Mouse (Mus musculus) neural tube, embryonic 14.5 days (tissue): ENCODE results near the gene Pkp1. TPM values are rescaled to one million over a fixed set of nuclear protein-coding genes. Genes with fewer than 3 reads are reported as not detected.
A peak's percentile ranks its signal among the peaks of the same experiment; 100 is the strongest.

Experiments used
- ATAC-seq: fragments of 200-750 bp; cut with Nextera tagmentation; 2 replicates; pipeline ENCODE4 v1.8.0; 2017; ENCODE audit warnings: low read depth, mild to moderate bottlenecking, moderate TSS enrichment, moderate library complexity
- H3K27ac ChIP-seq: fragments of 300-500 bp; sonication (generic); 2 replicates; pipeline ENCODE4 v1.5.1; 2014; ENCODE audit warnings: low read depth, mild to moderate bottlenecking, control low read depth, low read length, moderate library complexity, mixed read lengths
- H3K27me3 ChIP-seq: fragments of 300-500 bp; sonication (generic); 2 replicates; pipeline ENCODE4 v1.6.1; 2014; ENCODE audit warnings: low read length; ENCODE audit not compliant: control insufficient read depth, insufficient read depth
- H3K36me3 ChIP-seq: fragments of 300-500 bp; sonication (generic); 2 replicates; pipeline ENCODE4 v1.6.1; 2014; ENCODE audit warnings: low read length, mixed read lengths; ENCODE audit not compliant: control insufficient read depth, insufficient read depth
- H3K4me1 ChIP-seq: fragments of 300-500 bp; sonication (generic); 2 replicates; pipeline ENCODE4 v1.6.1; 2014; ENCODE audit warnings: low read length; ENCODE audit not compliant: control insufficient read depth, insufficient read depth
- H3K4me2 ChIP-seq: fragments of 300-500 bp; sonication (generic); 2 replicates; pipeline ENCODE4 v1.6.1; 2014; ENCODE audit warnings: mild to moderate bottlenecking, low read depth, low read length, control low read depth
- H3K4me3 ChIP-seq: fragments of 300-500 bp; sonication (generic); 2 replicates; pipeline ENCODE4 v1.5.1; 2014; ENCODE audit warnings: low read depth, low read length, control low read depth, mixed read lengths
- H3K9ac ChIP-seq: fragments of 300-500 bp; sonication (generic); replicated peaks from 2 replicates; pipeline ENCODE4 v1.6.1; 2014; ENCODE audit warnings: low read depth, mild to moderate bottlenecking, control low read depth, low read length, mixed read lengths
- H3K9me3 ChIP-seq: fragments of 300-500 bp; sonication (generic); 2 replicates; pipeline ENCODE4 v1.6.1; 2016; ENCODE audit warnings: low read length; ENCODE audit not compliant: control insufficient read depth
- WGBS: fragments of 180-500 bp; shearing (Covaris S2); extraction: QIAGEN DNeasy Blood & Tissue Kit; methylation state at CpG from one replicate; pipeline ENCODE4 v1.1.7; 2014; 5-methylcytosine and 5-hydroxymethylcytosine counted together
- polyA plus RNA-seq: library from polyadenylated mRNA; unstranded; fragments of >200 nt; fragmentation: Nextera tagmentation; extraction: Ambion mirVana; gene quantifications from 2 replicates; pipeline ENCODE4 v1.2.1, GENCODE M21; 2014

Gene Pkp1
- polyA plus RNA-seq, 1 experiment from 2014 or later = not detected

DNA sequence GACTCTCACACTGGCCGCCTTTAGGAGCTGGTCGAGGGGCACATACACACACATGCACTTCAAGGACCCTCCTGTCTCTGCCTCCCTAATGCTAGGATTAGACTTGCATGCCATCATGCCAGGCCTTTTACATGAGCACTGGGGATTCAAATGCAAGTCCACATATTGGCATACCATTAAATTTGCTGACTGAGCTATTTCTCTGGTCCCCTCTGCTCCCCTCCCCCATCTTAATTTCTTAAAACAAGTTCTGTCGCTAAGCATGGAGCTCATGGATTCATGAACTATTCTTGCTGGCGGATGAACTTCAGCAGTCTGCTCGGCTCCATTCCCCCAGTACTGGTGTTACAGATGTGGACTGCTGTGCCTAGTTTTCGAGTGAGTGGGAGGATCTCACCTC lies 26.2 kb downstream of the Pkp1 start:
- no peaks in the 10 kb centered on the region for H3K9me3 ChIP-seq
- 79% methylated on average over 6 of the region's 6 CpGs for WGBS
- no peak for ATAC-seq
- no peak overlapping the region for H3K4me3 ChIP-seq
- H3K4me2 ChIP-seq = no peak overlapping the region
- H3K27ac ChIP-seq = no peak overlapping the region
- no peaks in the 10 kb centered on the region for H3K36me3 ChIP-seq
- no peaks in the 10 kb centered on the region for H3K27me3 ChIP-seq
- H3K4me1 ChIP-seq = no peaks in the 10 kb centered on the region
- no peak overlapping the region for H3K9ac ChIP-seq

DNA sequence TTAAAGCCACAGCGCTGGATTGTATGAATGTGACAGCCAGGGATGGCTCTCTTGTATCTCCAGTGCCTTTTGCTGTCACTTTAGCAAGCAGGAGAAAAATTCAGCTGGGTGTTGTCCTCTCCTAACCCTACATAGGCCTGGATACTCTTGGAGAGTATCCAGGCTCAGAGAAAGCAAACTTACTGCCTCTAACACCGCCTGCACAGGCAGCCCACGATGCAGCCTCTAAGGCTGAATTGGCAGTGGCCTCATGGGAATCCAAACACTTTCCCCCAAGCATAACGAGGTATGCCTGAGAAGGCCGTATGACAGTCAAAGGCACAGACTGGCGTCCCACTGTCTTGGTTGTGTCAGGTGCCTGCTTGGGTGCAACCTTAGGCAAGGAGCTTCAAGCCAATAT lies 26.8 kb downstream of the Pkp1 start:
- no peaks in the 10 kb centered on the region for H3K4me1 ChIP-seq
- 63% methylated on average over 6 of the region's 6 CpGs for WGBS
- H3K36me3 ChIP-seq = no peaks in the 10 kb centered on the region
- H3K4me3 ChIP-seq = no peak overlapping the region
- H3K27ac ChIP-seq = no peak overlapping the region
- H3K9ac ChIP-seq = no peak overlapping the region
- H3K27me3 ChIP-seq = no peaks in the 10 kb centered on the region
- no peak for ATAC-seq
- no peaks in the 10 kb centered on the region for H3K9me3 ChIP-seq
- no peak overlapping the region for H3K4me2 ChIP-seq

DNA sequence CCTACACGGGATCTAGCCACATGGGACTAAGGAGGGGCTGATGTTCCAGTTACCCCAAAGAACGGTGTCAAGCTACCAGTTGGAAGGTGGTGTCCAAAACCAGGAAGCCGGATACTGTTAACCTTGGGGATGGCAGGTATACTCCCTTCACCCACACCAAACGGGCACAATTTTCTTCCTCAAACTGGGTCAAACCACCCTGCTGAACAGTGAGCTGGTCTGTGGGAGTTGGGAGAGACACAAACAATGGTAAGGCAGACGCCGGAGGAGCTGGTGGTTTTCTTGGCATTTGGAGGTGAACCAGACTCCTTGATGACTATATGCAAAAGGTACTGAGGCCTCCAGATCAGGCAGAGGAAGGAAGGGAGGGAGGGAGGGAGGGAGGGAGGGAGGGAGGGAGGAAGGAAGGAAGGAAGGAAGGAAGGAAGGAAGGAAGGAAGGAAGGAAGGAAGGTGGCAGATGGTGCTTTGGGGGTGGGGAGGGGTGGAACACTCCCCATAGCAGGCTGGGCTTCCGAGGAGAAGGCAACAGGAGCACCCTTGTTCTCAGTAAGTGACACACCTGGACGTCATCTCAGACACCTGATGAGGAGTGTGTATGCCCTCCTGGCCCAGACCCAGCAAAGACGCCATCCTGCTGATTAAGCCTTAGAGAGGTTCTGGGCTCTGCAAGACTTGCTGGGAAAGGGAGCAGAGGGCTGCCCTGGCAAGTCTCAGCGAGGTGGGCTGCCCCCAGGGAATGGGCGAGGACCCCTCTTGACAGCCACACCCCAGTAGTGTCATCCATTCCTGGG lies 27.4 kb downstream of the Pkp1 start:
- Histone ChIP-seq H3K9ac (no peak overlapping the region), H3K4me2 (no peak overlapping the region), H3K4me3 (no peak overlapping the region), H3K36me3 (no peaks in the 10 kb centered on the region), H3K4me1 (no peaks in the 10 kb centered on the region), H3K27me3 (no peaks in the 10 kb centered on the region), H3K27ac (no peak overlapping the region), H3K9me3 (no peaks in the 10 kb centered on the region)
- ATAC-seq = no peak
- WGBS = 84% methylated on average over 11 of the region's 11 CpGs

DNA sequence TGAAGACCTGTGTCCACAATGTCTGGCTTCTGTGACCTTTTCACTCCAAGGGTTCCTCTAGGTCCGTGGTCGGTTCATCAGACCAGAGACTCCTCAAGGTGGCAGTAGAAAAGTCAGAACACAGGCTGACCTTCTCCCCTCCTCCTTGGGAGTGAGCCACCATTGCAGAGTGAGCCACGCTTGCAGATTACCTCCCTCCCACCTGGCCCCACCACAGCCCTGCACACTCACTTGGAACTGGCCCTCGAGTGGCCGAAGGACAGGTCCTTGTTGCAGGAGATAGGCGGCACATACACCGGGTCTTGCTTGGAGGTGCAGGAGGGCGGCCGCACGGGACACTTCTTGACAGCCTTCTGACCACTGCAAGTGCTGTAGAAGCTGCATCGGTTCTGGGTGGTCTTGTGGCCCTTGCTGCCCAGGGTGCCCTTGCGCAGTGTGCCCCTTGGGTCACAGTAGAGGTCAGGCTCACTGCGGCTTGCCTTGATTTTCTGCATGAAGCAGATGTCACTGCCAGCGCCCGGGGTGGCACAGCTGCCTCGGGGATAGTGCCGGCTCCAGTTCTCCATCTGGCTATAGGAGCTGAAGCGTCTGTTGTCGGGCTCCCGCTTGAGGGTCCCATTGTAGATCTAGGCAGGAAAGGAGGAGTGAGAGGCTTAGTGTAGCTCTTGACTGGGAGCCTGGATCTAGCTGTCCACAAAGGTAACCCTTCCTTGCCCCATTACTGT lies 29.4 kb downstream of the Pkp1 start:
- H3K4me2 ChIP-seq = no peak overlapping the region

DNA sequence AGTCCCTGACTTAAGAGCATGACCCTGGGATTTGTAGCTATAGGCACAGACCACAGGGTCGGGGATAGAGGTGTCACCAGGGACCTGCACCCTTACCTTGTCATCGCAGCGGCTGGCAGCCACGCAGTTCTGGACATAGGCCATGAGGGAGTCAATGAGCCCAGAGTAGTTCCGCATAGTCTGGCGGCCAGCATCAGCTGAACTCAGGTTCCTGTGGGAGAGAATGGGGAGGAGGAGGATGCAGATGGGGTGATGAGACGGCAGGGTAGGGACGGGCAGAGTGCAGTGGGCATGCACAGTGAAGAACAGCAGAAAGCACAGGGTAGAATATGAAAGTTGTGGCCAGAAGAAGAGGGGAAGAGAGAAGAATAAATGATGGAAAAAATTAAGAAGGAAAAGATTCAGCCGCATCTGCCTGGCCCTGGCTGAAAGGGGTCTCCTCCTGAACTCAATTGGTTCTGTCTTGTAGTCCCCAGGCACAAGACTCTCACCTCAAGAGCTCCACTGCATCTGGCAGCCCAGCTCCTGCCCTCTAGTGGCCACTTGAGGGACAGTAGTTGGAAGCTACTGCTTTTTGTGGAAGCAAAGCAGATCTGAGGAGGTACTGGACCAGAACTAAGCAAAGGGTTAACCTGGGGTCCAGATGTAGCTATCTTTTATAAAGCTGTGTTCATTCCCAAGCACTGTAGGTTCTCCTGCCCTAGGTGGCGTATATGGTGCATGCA lies 36.5 kb downstream of the Pkp1 start:
- 76% methylated on average over 10 of the region's 10 CpGs for WGBS
- ATAC-seq = 0 out of 2 replicates have a peak, but pooled peaks have one; percentile 49
- no peak overlapping the region for H3K4me3 ChIP-seq
- no peak overlapping the region for H3K9ac ChIP-seq
- no peaks in the 10 kb centered on the region for H3K36me3 ChIP-seq
- H3K4me2 ChIP-seq = no peak overlapping the region
- H3K27ac ChIP-seq = no peak overlapping the region
- H3K27me3 ChIP-seq = no peaks in the 10 kb centered on the region
- H3K9me3 ChIP-seq = no peaks in the 10 kb centered on the region
- no peaks in the 10 kb centered on the region for H3K4me1 ChIP-seq

More for the DNA sequence above, 29.4 kb downstream of the Pkp1 start:
- Histone ChIP-seq H3K4me1 (no peaks in the 10 kb centered on the region), H3K36me3 (no peaks in the 10 kb centered on the region), H3K4me3 (no peak overlapping the region), H3K27ac (no peak overlapping the region), H3K9me3 (no peaks in the 10 kb centered on the region), H3K9ac (no peak overlapping the region), H3K27me3 (no peaks in the 10 kb centered on the region)
- ATAC-seq = no peak
- WGBS = 75% methylated on average over 20 of the region's 20 CpGs

DNA sequence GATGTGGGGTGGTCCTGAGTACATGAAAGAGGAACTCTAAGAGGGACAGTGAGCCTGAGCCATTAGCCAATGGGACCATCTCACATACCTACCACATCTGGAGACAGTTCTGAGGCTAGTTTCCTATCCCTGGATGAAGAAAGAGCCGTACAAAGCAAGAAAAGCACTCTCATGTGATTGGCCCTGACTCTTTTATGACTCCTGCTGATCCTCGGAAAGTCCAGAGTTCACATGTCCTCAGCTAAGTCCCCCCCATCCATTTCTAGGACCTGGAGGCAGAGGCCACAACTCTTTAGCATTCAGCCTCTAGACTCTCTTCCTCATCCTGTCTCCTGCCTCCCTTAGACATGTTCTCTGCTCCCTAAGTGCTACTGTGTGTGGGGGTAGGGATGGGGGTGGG lies 41.8 kb downstream of the Pkp1 start:
- 64% methylated on average over 2 of the region's 2 CpGs for WGBS
- ATAC-seq = no peak

DNA sequence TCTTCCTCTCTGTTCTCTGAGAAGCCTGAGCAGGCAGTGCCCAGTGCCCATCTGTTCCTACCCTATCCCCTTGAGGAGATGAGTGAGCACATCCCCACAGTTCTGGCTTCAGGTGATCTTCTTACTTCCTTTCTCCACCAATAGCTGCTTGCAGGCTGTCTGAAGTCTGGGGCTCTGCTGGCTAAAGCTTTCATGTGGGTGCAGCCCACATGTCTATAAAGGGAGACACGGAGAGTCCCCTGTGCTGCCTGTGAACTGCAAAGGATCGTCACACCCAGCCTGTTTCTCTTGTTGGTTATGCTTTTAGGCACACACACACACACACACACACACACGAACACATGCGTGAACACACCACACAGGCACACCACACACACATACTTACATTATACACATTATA lies 46.0 kb downstream of the Pkp1 start:
- 89% methylated on average over 4 of the region's 4 CpGs for WGBS
- ATAC-seq = no peak
- Histone ChIP-seq H3K27me3 (no peaks in the 10 kb centered on the region), H3K9ac (no peak overlapping the region), H3K4me1 (no peaks in the 10 kb centered on the region), H3K27ac (no peak overlapping the region), H3K9me3 (no peaks in the 10 kb centered on the region), H3K4me3 (no peak overlapping the region), H3K4me2 (no peak overlapping the region), H3K36me3 (no peaks in the 10 kb centered on the region)

More for the DNA sequence above, 41.8 kb downstream of the Pkp1 start:
- no peaks in the 10 kb centered on the region for H3K4me1 ChIP-seq
- no peaks in the 10 kb centered on the region for H3K9me3 ChIP-seq
- no peak overlapping the region for H3K9ac ChIP-seq
- H3K36me3 ChIP-seq = no peaks in the 10 kb centered on the region
- no peak overlapping the region for H3K4me3 ChIP-seq
- H3K27me3 ChIP-seq = no peaks in the 10 kb centered on the region
- H3K4me2 ChIP-seq = no peak overlapping the region
- no peak overlapping the region for H3K27ac ChIP-seq

DNA sequence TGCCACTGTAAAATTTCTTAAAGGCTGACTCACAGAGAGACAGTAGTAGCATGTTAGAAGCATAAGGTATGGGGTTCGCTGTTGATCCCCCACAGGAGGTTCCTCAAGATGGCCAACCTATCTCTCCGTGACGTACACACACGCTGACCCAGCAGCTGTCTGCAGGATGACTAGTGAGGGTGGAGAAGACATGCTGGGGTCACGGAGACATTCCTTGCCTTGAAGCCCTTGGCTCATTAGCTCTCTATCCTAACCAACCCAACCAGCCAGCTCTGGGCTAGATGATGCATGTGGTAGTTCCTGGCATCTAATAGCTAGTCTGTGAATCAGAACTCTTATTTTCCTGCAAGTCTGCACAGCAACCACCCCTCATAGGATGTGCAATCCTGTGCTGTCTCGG lies 50.4 kb downstream of the Pkp1 start:
- H3K4me2 ChIP-seq = no peak overlapping the region
- no peak overlapping the region for H3K4me3 ChIP-seq
- H3K9me3 ChIP-seq = no peaks in the 10 kb centered on the region
- no peak for ATAC-seq
- H3K4me1 ChIP-seq = no peaks in the 10 kb centered on the region
- H3K27ac ChIP-seq = no peak overlapping the region
- H3K36me3 ChIP-seq = no peaks in the 10 kb centered on the region
- 94% methylated on average over 6 of the region's 6 CpGs for WGBS
- H3K27me3 ChIP-seq = no peaks in the 10 kb centered on the region
- no peak overlapping the region for H3K9ac ChIP-seq
